Mouse (Mus musculus) liver, postnatal 0 days (tissue): ENCODE data around the gene Lrit3.

Experiments
- CTCF ChIP-seq: sonication (generic); IDR thresholded peaks from 2 replicates; pipeline ENCODE4 v1.5.1; 2016; ENCODE audit warnings: antibody characterized with exemption, low read depth
- EP300 ChIP-seq: IDR thresholded peaks from 2 replicates; pipeline ENCODE4 v1.6.1; 2016; ENCODE audit warnings: antibody characterized with exemption, low read depth, mild to moderate bottlenecking

DNA sequence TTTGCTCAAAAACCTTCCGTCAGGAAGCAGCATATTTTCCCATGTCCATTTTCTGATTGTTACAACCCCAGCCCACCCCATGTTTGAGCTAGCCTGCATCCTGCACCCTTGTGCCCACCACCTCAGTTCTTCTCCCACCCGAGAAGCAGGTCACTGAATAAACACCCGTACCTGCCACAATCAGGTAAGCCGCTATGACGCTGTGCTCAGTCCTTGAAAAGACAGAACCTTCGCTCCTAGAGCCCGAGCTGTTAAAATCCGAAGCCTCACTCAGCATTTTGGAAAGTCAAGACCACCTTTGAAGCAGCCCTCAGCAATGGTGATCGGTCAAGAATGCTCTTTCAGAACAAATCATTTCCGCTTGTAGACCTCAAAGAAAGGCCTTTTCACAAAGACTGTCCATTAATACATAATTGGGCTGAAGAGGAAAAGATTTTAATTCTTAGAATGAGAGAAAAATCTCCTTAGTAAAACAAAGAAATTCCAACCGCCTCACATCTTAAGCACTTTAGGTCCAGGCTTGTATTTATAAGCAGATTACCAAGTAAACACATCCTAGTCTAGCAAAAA is 18.5 kb upstream of the Lrit3 start, which contains the start of gene Rrh:
- TF ChIP-seq CTCF, result no peak
- no peak for TF ChIP-seq EP300
